Mouse (Mus musculus) heart, adult 18-20 months (tissue): ENCODE measurements around the gene Stum. TPM values are rescaled to one million over a fixed set of nuclear protein-coding genes. Genes with fewer than 3 reads are reported as not detected.

ENCODE experiments used
- DNase-seq, 2 experiments: peaks; one replicate each; pipeline ENCODE4 v3.0.0; 2021 to 2022; ENCODE audit warnings: mixed read lengths in 1 of 2
- total RNA-seq, 2 experiments: library from RNA; stranded (reverse); gene quantifications; 2 replicates each; pipeline ENCODE4 v1.2.3; 2021

Gene Stum
- total RNA-seq, 2 experiments from 2014 or later = 2.6 to 3.1 TPM

DNA sequence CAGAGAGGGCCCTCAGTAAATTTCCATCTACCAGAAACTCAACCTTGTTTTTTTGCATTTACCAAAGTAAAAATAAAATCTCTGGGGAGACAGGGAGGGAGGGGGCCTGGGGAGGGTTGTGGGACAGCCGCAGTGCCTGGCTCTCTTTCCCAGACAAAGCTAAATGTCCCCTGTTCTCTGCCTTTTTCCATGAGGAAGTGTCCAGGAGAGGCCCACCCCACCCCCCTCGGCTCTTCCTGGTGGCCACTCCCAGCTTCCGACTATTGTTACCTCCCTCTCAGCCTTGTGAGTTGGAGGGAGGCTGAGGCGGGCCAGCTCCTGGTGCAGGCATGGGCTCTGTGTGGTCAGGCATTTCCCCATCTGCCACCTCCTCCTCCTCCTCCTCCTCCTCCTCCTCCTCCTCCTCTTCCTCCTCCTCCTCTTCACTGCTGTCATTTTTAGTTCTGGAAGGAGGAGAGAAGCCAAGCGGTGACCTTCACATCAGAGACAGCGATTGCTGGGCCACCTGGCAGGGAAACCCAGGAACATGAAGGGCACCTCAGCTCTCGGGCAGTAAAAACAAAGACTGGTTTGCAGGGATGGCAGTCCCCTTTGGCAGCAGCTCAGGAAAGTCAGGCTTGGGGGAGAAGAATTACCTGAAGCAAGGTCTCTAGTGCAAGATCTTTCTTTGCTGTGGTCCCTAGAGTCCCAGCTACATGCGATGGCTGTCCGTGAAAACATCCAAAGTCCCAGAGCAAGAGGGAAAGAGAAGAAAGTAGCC, 77.5 kb downstream of the Stum start:
- peak; percentile 72 to 87 for DNase-seq

- peak; percentile 58 to 67 for DNase-seq
Measured at GRCm38 (mm10) chr1:180404706-180405105, 78.6 kb downstream of the Stum start.

- peak; percentile 79 to 85 for DNase-seq
Measured at GRCm38 (mm10) chr1:180403694-180404606, 79.4 kb downstream of the Stum start.

GRCm38 (mm10) chr1:180403357-180403693, 80.0 kb downstream of the Stum start:
- DNase-seq = no peak

GRCm38 (mm10) chr1:180402481-180403081, 80.7 kb downstream of the Stum start:
- DNase-seq = peak; percentile 62 to 80

- peak in 1 of 2 experiments; percentile 42 for DNase-seq
Measured at GRCm38 (mm10) chr1:180401725-180402124, 81.6 kb downstream of the Stum start.

- peak in 1 of 2 experiments; percentile 30 for DNase-seq
Measured at GRCm38 (mm10) chr1:180400691-180401455, 82.4 kb downstream of the Stum start.

- DNase-seq = no peak
Measured at GRCm38 (mm10) chr1:180398446-180398845, 84.9 kb downstream of the Stum start.

DNA sequence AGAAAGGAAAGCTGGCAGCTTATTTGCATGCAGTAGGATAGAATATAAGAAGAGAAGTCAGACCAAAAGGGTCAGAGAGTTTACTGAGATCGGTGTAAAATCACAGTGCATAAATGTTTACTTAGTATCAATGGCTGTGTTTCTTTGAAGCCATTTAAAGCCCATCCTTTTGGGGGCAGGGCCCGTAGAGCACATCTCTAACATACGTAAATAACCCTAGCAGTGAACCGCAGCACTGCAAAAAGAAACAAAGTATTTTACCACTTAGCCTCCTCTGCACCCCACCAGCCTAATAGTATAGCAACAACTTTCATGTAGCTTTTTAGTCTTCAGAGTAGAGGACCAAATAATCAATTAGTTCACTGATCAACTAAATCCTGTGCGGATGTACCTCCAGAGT, 85.6 kb downstream of the Stum start:
- DNase-seq = no peak

DNA sequence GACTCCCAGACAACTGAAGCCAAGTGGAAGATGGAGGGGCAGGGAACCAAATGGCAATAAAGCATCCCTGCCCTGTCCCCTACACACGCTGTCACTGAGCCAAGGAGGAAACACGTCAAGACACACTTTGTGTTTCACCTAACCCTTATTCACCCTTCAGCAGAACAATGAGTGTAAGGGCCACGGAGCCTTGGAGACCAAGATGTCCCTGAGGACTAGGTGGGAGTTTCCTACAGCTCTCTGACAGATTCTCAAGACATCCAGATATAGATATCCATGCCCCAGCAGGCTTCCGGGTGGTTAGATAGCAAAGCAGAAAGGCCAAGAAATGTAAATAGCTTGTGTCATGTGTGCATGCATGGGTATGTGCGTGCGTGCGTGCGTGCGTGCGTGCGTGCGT, 89.4 kb downstream of the Stum start:
- peak; percentile 75 to 87 for DNase-seq

- DNase-seq = peak; percentile 68 to 72
Measured at GRCm38 (mm10) chr1:180393017-180393797, 90.1 kb downstream of the Stum start.

DNA sequence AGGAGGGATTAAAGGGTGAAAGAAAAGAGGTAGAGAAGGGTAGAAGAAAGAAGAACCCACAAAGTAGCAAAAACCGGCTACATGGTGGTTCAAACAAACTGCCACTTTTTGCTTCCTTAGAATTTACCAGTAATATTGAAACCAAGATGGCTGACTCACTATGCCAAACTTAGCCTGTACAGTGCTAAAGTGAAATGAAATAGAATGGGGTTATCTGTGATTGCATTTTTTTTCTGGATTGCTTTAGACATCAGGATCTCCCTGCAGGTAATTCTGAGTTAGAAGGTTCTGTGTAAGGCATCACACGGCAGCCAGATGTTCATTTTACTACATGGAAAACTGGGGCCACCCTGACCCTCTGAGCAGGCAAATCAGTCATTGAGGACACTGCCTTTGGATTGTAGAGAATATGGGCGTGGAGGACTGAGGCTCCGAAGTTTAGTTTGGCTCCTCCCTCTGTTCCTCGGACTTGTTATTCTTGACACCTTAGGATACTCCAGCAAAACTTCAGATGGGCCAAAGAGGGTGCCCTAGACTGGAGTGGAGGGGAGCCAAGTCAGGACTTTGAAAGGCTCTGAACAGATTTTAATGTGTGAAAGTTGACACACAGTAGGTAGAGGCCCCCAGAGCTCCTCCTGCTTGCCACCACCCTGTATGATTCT, 91.0 kb downstream of the Stum start:
- DNase-seq = no peak

DNA sequence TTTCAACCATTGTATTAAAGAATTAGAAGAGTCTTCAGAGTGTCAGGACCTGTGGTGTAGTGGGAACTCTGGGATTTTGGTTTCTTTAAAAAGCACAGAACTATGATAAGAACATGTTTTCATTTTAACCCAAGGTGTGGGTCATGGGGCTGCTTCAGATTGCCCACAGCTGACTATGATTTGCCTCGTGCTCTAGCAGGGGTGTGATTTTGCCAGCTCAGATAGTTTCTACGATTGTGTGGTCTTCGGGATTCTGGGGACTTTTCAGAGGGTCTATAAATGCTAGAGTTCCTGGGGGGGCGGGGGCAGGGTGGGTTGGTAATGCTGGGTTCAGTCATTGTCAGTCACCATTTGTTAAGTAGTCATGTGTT, 91.7 kb downstream of the Stum start:
- DNase-seq = no peak

GRCm38 (mm10) chr1:180390746-180391574, 92.3 kb downstream of the Stum start:
- no peak for DNase-seq

GRCm38 (mm10) chr1:180390321-180390731, 93.0 kb downstream of the Stum start:
- DNase-seq = peak; percentile 82 to 87

DNA sequence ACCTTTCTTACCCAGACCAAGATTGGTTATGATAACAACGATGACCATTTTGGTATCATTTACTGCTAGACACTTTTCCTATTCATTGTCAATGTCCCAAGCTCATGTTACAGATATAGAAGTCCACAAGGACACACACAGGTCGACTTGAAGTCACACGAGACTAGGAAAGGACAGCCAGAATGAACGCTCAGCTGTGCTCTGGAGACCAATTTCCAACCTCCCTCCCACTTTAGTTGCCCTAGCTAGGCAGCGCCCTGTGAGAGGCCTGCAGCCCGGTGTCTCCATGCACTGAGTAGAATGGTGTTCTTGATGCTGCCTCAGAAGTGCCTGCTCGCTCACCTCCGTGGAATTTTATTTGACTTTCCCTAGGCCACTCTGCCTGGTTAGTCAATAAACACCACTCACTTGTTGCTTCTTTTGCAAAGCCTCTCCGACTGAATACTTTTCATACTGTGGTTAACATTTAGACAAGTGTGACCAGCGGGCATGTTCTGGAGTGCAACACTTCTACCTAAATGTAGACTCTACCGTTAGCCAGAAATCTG, 94.0 kb downstream of the Stum start:
- peak in 1 of 2 experiments; percentile 50 for DNase-seq

- peak in 1 of 2 experiments; percentile 61 for DNase-seq
Measured at GRCm38 (mm10) chr1:180388481-180388880, 94.8 kb downstream of the Stum start.

- DNase-seq = no peak
Measured at GRCm38 (mm10) chr1:180387750-180388480, 95.4 kb downstream of the Stum start.
